Mouse (Mus musculus): ENCODE results near the gene Elp4.

DNA sequence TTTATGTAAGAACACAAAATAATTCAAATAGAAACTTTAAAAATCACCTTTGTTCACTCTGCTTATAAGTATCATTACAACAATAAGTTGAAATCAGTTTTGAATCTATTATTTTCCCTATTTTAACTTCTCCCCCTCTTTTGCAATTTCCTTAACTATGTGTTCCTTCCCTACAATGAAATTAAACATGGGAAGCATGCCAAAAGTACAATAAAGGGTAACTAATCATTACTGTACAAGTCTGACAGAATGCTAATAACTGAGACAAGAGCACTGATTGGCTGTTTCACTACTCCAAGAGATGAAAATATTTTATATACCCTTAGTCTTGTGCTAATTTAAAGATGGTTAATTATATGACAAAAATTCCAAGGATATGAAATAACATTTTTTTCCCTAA, 99.2 kb downstream of the Elp4 start:
- TF ChIP-seq CTCF (conservative IDR thresholded peaks at IDR 0.05; ENCODE audit: low read length): no peak
- no peak for TF ChIP-seq POU5F1 (IDR thresholded peaks at IDR 0.05; ENCODE audit: borderline replicate concordance, low read length)

All from E14TG2a.4 (cell line).